Mouse (Mus musculus): ENCODE results near the gene Prkcd. TPM values are rescaled to one million over a fixed set of nuclear protein-coding genes. Genes with fewer than 3 reads are reported as not detected.
A peak's percentile ranks its signal among the peaks of the same experiment; 100 is the strongest.

Gene Prkcd
- polyA plus RNA-seq, 1 experiment from 2014 or later: 52.4 TPM

DNA sequence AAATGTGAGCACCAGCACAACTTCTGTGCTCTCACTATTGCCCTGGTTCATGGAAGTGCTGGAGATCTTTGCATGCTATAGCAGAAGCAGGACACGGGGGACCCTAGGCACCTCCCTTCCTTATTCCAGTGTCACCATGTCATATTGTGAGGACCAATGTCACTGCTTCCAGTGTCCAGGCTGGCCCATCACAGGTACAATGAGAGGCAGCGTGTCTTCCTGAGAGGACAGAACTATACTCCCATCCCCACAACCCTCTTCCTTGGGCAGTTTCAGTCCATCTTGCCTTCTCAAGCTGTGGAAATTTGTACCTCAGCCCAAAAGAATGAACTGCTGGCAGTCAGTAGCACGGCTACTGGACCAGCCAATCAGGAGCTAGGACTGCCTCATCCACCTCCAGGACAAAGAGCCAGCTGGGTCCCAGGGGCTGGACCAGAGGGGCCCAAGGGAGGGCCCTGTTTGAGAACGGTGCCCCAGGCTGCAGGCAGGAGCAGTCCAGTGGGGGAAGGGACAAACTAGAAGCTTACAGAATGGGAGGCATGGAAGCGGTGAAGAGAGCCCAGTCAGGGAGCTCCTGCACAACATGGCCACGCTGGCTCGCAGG lies 31.8 kb downstream of the Prkcd start:
- H3K27ac ChIP-seq (ENCODE audit: low read length): peak overlapping the region; percentile 59
- no peak overlapping the region for H3K4me3 ChIP-seq (ENCODE audit: low read length)
- peak overlapping the region; percentile 42 for H3K9ac ChIP-seq (replicated peaks; ENCODE audit: low read length)
- no peaks in the 10 kb centered on the region for H3K4me1 ChIP-seq (ENCODE audit: insufficient read depth, low read length)
- H3K27me3 ChIP-seq (ENCODE audit: insufficient read depth, low read length): no peaks in the 10 kb centered on the region
- peak; percentile 68 for ATAC-seq (ENCODE audit: low FRiP score, low TSS enrichment)
- no peak overlapping the region for H3K4me2 ChIP-seq (replicated peaks; ENCODE audit: low read depth, low read length)
- H3K36me3 ChIP-seq (ENCODE audit: insufficient read depth, low read length): peaks cover 19% of the 10 kb centered on the region
- 37% methylated on average over 7 of the region's 7 CpGs for WGBS
- no peaks in the 10 kb centered on the region for H3K9me3 ChIP-seq (ENCODE audit: low read length)

- ATAC-seq (ENCODE audit: low FRiP score, low TSS enrichment): peak; percentile 29
- 40% methylated on average over 11 of the region's 11 CpGs for WGBS
- H3K4me1 ChIP-seq (ENCODE audit: insufficient read depth, low read length): no peaks in the 10 kb centered on the region
- no peaks in the 10 kb centered on the region for H3K27me3 ChIP-seq (ENCODE audit: insufficient read depth, low read length)
- no peaks in the 10 kb centered on the region for H3K9me3 ChIP-seq (ENCODE audit: low read length)
- no peak overlapping the region for H3K4me2 ChIP-seq (replicated peaks; ENCODE audit: low read depth, low read length)
- H3K4me3 ChIP-seq (ENCODE audit: low read length): no peak overlapping the region
- peak overlapping the region; percentile 59 for H3K27ac ChIP-seq (ENCODE audit: low read length)
- peak overlapping the region; percentile 42 for H3K9ac ChIP-seq (replicated peaks; ENCODE audit: low read length)
- H3K36me3 ChIP-seq (ENCODE audit: insufficient read depth, low read length): peaks cover 15% of the 10 kb centered on the region
These were observed 32.5 kb downstream of the Prkcd start for GRCm38 (mm10) chr14:30593279-30594091.

DNA sequence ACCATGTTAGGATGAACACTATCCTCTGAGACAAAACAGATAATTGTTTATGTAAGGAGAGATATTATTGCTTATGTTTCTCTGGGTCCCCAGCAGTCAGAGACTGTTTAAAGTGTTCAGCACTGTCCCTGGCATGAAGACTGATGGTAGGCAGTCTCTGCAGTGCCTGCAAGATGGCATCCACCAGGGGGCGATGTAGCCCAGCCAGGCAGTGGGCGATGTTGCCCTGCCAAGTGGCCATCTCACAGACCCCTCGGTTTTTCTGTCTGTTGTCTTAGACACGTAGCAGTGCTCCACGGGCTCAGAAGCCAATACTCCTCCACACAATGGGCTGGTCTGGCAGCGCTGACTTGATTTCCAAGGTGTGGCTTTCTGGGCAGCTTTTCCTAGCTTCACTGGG lies 34.6 kb downstream of the Prkcd start:
- Histone ChIP-seq H3K27ac (ENCODE audit: low read length) (no peak overlapping the region), H3K4me3 (ENCODE audit: low read length) (no peak overlapping the region), H3K9me3 (ENCODE audit: low read length) (no peaks in the 10 kb centered on the region), H3K4me2 (replicated peaks; ENCODE audit: low read depth, low read length) (0 out of 2 replicates have a peak overlapping the region, but pooled peaks have one; percentile 5), H3K27me3 (ENCODE audit: insufficient read depth, low read length) (no peaks in the 10 kb centered on the region), H3K36me3 (ENCODE audit: insufficient read depth, low read length) (peaks cover 7% of the 10 kb centered on the region), H3K9ac (replicated peaks; ENCODE audit: low read length) (no peak overlapping the region), H3K4me1 (ENCODE audit: insufficient read depth, low read length) (no peaks in the 10 kb centered on the region; the same call in 1 of the 2 replicates)
- ATAC-seq (ENCODE audit: low FRiP score, low TSS enrichment): 0 out of 2 replicates have a peak, but pooled peaks have one; percentile 17
- 9% methylated on average over 6 of the region's 6 CpGs for WGBS

DNA sequence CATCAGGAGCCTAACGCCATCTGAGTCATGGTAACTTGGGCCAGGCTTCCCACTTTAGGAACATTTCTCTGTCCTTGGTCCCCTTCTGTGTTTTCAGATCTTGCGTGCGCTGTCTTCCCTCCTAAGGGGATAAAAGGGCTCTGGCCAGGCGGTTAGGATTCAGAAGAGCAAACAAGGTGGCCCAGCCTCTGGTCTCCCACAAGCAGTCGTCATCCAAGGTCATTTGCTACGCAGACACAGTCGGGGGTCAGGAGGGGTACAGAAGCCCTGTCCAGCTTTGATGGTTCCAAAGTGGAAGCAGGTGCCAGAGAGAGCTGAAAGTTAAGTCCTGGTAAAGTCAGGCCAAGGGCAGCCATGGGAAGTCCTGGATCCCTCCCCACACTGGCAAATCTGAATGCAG lies 35.1 kb downstream of the Prkcd start:
- WGBS: 76% methylated on average over 7 of the region's 7 CpGs

DNA sequence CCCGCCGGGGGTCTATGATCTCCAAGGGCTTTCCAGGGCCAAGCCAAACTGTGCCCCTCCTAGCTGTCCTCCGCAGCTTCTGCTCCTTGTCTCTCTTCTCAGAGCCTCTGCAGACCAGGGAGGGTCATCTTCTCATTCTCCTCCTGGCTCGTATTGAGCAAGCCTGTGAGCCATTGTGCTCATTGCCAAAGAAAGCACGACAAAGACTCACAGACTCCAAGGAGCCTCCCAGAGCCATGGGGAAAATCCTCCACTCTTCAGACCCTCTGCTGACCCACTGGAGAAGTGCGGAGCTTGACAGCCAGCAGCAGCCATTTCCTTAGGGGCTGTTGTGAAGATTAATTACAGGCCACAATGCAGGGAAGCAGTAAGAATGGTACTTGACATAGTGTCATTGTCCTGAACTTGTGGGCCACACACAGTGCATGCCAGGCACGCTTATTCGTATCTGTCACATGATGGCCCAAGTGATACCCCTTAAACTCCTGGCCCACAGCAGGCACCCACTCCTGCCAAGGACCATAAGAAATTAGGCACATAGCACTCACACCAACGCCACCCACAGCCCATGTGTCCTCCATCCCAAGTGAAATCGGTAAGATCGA lies 35.9 kb downstream of the Prkcd start:
- Histone ChIP-seq H3K9me3 (ENCODE audit: low read length) (no peaks in the 10 kb centered on the region), H3K36me3 (ENCODE audit: insufficient read depth, low read length) (no peaks in the 10 kb centered on the region), H3K4me2 (replicated peaks; ENCODE audit: low read depth, low read length) (no peak overlapping the region), H3K4me1 (ENCODE audit: insufficient read depth, low read length) (peaks cover under 1% of the 10 kb centered on the region), H3K4me3 (ENCODE audit: low read length) (no peak overlapping the region), H3K27me3 (ENCODE audit: insufficient read depth, low read length) (no peaks in the 10 kb centered on the region), H3K27ac (ENCODE audit: low read length) (0 out of 2 replicates have a peak overlapping the region, but pooled peaks have one; percentile 19), H3K9ac (replicated peaks; ENCODE audit: low read length) (no peak overlapping the region; the same call in 1 of the 2 replicates)
- WGBS: 61% methylated on average over 11 of the region's 11 CpGs
- no peak for ATAC-seq (ENCODE audit: low FRiP score, low TSS enrichment)

More for the DNA sequence above, 35.1 kb downstream of the Prkcd start:
- Histone ChIP-seq H3K27me3 (ENCODE audit: insufficient read depth, low read length) (no peaks in the 10 kb centered on the region), H3K9ac (replicated peaks; ENCODE audit: low read length) (no peak overlapping the region), H3K4me3 (ENCODE audit: low read length) (no peak overlapping the region), H3K4me1 (ENCODE audit: insufficient read depth, low read length) (no peaks in the 10 kb centered on the region; the same call in 1 of the 2 replicates), H3K36me3 (ENCODE audit: insufficient read depth, low read length) (peaks cover 5% of the 10 kb centered on the region; the same call in 1 of the 2 replicates), H3K9me3 (ENCODE audit: low read length) (no peaks in the 10 kb centered on the region), H3K4me2 (replicated peaks; ENCODE audit: low read depth, low read length) (no peak overlapping the region), H3K27ac (ENCODE audit: low read length) (no peak overlapping the region)
- no peak for ATAC-seq (ENCODE audit: low FRiP score, low TSS enrichment)

DNA sequence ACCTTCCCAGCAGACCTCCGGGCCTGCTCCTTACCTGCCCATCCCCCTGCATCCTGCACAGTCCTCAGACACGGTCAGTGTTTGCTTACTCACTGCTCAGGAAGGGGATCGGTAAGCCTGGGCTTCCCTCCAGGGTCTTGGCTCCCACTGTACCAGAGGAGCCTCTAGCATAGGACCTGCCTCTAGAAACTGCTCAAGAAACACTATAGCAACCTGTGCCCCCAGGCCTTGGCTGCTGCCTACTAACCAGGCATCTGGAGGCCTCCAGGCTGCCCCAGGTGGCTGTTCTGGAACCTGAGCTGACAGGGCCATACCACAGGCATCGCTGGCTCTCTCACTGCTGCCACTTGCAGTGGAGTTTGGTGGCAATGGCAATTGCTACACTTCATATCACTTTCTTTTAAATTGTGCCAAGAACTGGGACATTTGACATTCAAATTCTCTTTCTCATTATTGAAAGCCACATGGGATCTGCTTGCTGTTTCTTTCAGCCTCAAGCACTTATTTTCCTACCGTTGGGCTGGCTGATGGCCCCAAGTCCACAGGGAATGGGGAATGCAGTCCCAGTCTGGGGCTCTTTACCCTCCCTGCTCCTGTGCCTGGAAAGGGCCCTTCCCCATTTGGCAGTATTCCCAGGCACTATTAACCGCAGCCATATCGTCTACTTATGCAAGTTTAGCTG lies 39.1 kb downstream of the Prkcd start:
- Histone ChIP-seq H3K9ac (replicated peaks; ENCODE audit: low read length) (no peak overlapping the region), H3K27ac (ENCODE audit: low read length) (no peak overlapping the region), H3K9me3 (ENCODE audit: low read length) (no peaks in the 10 kb centered on the region), H3K36me3 (ENCODE audit: insufficient read depth, low read length) (no peaks in the 10 kb centered on the region), H3K4me2 (replicated peaks; ENCODE audit: low read depth, low read length) (no peak overlapping the region), H3K27me3 (ENCODE audit: insufficient read depth, low read length) (no peaks in the 10 kb centered on the region), H3K4me3 (ENCODE audit: low read length) (no peak overlapping the region), H3K4me1 (ENCODE audit: insufficient read depth, low read length) (peaks cover 11% of the 10 kb centered on the region)
- 37% methylated on average over 7 of the region's 7 CpGs for WGBS
- ATAC-seq (ENCODE audit: low FRiP score, low TSS enrichment): no peak; the same call in 1 of the 2 replicates

GRCm38 (mm10) chr14:30585323-30585722 lies 40.7 kb downstream of the Prkcd start:
- no peaks in the 10 kb centered on the region for H3K36me3 ChIP-seq (ENCODE audit: insufficient read depth, low read length)
- 73% methylated on average over 5 of the region's 5 CpGs for WGBS
- no peak overlapping the region for H3K4me3 ChIP-seq (ENCODE audit: low read length)
- peaks cover 11% of the 10 kb centered on the region for H3K4me1 ChIP-seq (ENCODE audit: insufficient read depth, low read length)
- no peak overlapping the region for H3K4me2 ChIP-seq (replicated peaks; ENCODE audit: low read depth, low read length)
- no peaks in the 10 kb centered on the region for H3K27me3 ChIP-seq (ENCODE audit: insufficient read depth, low read length)
- no peak overlapping the region for H3K9ac ChIP-seq (replicated peaks; ENCODE audit: low read length)
- no peak overlapping the region for H3K27ac ChIP-seq (ENCODE audit: low read length)
- ATAC-seq (ENCODE audit: low FRiP score, low TSS enrichment): no peak
- H3K9me3 ChIP-seq (ENCODE audit: low read length): no peaks in the 10 kb centered on the region

GRCm38 (mm10) chr14:30584497-30585251 lies 41.3 kb downstream of the Prkcd start:
- H3K36me3 ChIP-seq (ENCODE audit: insufficient read depth, low read length): no peaks in the 10 kb centered on the region
- H3K9ac ChIP-seq (replicated peaks; ENCODE audit: low read length): peak overlapping the region; percentile 41; the same call in 1 of the 2 replicates
- peaks cover 11% of the 10 kb centered on the region for H3K4me1 ChIP-seq (ENCODE audit: insufficient read depth, low read length)
- no peak overlapping the region for H3K4me2 ChIP-seq (replicated peaks; ENCODE audit: low read depth, low read length)
- H3K4me3 ChIP-seq (ENCODE audit: low read length): no peak overlapping the region
- H3K27ac ChIP-seq (ENCODE audit: low read length): no peak overlapping the region
- 0 out of 2 replicates have a peak, but pooled peaks have one; percentile 41 for ATAC-seq (ENCODE audit: low FRiP score, low TSS enrichment)
- no peaks in the 10 kb centered on the region for H3K27me3 ChIP-seq (ENCODE audit: insufficient read depth, low read length)
- no peaks in the 10 kb centered on the region for H3K9me3 ChIP-seq (ENCODE audit: low read length)
- WGBS: 43% methylated on average over 19 of the region's 19 CpGs

GRCm38 (mm10) chr14:30584077-30584476 lies 41.9 kb downstream of the Prkcd start:
- ATAC-seq (ENCODE audit: low FRiP score, low TSS enrichment): no peak
- no peak overlapping the region for H3K4me3 ChIP-seq (ENCODE audit: low read length)

More at GRCm38 (mm10) chr14:30584077-30584476, 41.9 kb downstream of the Prkcd start:
- no peaks in the 10 kb centered on the region for H3K9me3 ChIP-seq (ENCODE audit: low read length)
- no peak overlapping the region for H3K27ac ChIP-seq (ENCODE audit: low read length)
- WGBS: 71% methylated on average over 2 of the region's 2 CpGs
- no peaks in the 10 kb centered on the region for H3K36me3 ChIP-seq (ENCODE audit: insufficient read depth, low read length)
- H3K4me2 ChIP-seq (replicated peaks; ENCODE audit: low read depth, low read length): no peak overlapping the region
- H3K27me3 ChIP-seq (ENCODE audit: insufficient read depth, low read length): no peaks in the 10 kb centered on the region
- peak overlapping the region; percentile 41; the same call in 1 of the 2 replicates for H3K9ac ChIP-seq (replicated peaks; ENCODE audit: low read length)
- H3K4me1 ChIP-seq (ENCODE audit: insufficient read depth, low read length): peaks cover 11% of the 10 kb centered on the region
